Mouse (Mus musculus) forebrain, embryonic 15.5 days (tissue): ENCODE results near the gene Kalrn. TPM values are rescaled to one million over a fixed set of nuclear protein-coding genes. Genes with fewer than 3 reads are reported as not detected.
A peak's percentile ranks its signal among the peaks of the same experiment; 100 is the strongest.

Experiments
- ATAC-seq: fragments of 200-750 bp; cut with Nextera tagmentation; replicated peaks from 2 replicates; pipeline ENCODE4 v1.8.0; 2017; ENCODE audit warnings: mild to moderate bottlenecking, moderate TSS enrichment, moderate library complexity
- H3K27ac ChIP-seq: fragments of 300-500 bp; sonication (generic); replicated peaks from 2 replicates; pipeline ENCODE4 v1.5.1; 2015; ENCODE audit warnings: mild to moderate bottlenecking, inconsistent platforms
- H3K27me3 ChIP-seq: fragments of 300-500 bp; sonication (generic); 2 replicates; pipeline ENCODE4 v1.6.1; 2015; ENCODE audit warnings: inconsistent platforms
- H3K36me3 ChIP-seq: fragments of 300-500 bp; sonication (generic); 2 replicates; pipeline ENCODE4 v1.6.1; 2015; ENCODE audit warnings: mild to moderate bottlenecking, inconsistent platforms
- H3K4me1 ChIP-seq: fragments of 300-500 bp; sonication (generic); 2 replicates; pipeline ENCODE4 v1.6.1; 2015; ENCODE audit warnings: inconsistent platforms
- H3K4me2 ChIP-seq: fragments of 300-500 bp; sonication (generic); replicated peaks from 2 replicates; pipeline ENCODE4 v1.6.1; 2015; ENCODE audit warnings: mild to moderate bottlenecking, inconsistent platforms
- H3K4me3 ChIP-seq: fragments of 300-500 bp; sonication (generic); 2 replicates; pipeline ENCODE4 v1.5.1; 2015; ENCODE audit warnings: mild to moderate bottlenecking, inconsistent platforms
- H3K9ac ChIP-seq: fragments of 300-500 bp; sonication (generic); replicated peaks from 2 replicates; pipeline ENCODE4 v1.6.1; 2015; ENCODE audit warnings: mild to moderate bottlenecking, inconsistent platforms
- H3K9me3 ChIP-seq: fragments of 300-500 bp; sonication (generic); 2 replicates; pipeline ENCODE4 v1.6.1; 2016; ENCODE audit warnings: inconsistent platforms
- WGBS: fragments of 180-500 bp; shearing (Covaris S2); methylation state at CpG from one replicate; pipeline ENCODE4 v1.1.7; 2015; ENCODE audit warnings: mixed read lengths; 5-methylcytosine and 5-hydroxymethylcytosine counted together
- polyA plus RNA-seq: library from polyadenylated mRNA; unstranded; fragments of >200 nt; fragmentation: Nextera tagmentation; extraction: Ambion mirVana; gene quantifications from 2 replicates; pipeline ENCODE4 v1.2.1, GENCODE M21; 2015

The Kalrn gene
- polyA plus RNA-seq, 1 experiment from 2014 or later = 36.4 TPM

DNA sequence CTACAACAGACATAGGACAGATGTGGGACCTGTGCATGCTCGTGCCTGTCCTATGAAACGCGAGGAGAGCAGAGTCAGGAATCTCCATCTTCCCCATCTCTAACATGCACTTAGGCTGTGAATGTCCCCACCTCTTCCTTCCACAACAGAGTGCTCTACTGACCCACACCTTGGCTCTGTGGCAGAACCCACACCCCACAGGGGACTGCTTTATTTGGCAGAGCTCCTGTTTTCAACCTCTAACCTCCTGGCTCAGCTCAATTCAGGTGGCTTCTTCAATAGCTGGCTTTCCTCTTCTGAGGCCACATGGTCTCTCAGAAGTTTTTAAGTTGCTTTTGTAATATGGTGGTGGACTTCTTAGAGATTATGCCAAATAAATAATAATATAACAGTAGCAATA is 567.3 kb downstream of the Kalrn start:
- no peaks in the 10 kb centered on the region for H3K9me3 ChIP-seq
- H3K4me2 ChIP-seq = no peak overlapping the region
- no peak overlapping the region for H3K9ac ChIP-seq
- H3K27ac ChIP-seq = peak overlapping the region; percentile 88; the same call in 1 of the 2 replicates
- H3K36me3 ChIP-seq = peaks cover 28% of the 10 kb centered on the region
- H3K4me3 ChIP-seq = no peak overlapping the region
- H3K4me1 ChIP-seq = peaks cover 31% of the 10 kb centered on the region
- no peak for ATAC-seq
- WGBS = 94% methylated on average over 3 of the region's 3 CpGs
- H3K27me3 ChIP-seq = no peaks in the 10 kb centered on the region

DNA sequence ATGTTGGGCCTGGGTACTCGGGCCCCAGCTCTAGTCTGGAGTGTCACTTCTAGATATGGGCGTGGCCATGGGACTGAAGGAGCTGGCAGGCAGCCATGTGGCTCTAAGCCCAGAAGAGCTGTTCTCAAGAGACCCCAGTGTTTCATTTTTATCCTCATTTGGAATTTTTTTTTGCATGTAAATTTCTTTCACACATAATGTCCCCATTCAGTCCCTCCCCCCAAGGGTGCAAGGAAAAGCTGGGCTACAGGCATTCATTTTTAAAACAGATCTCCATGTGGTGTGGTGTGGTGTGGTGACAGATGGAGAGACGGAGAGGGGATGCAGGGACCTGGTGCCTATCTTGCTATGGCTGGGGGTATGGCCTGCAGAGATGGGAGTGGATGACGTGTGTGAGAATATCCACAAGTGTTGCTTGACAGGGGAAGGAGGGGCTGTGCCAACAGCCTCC is 569.2 kb downstream of the Kalrn start:
- peak; percentile 95 for ATAC-seq
- H3K4me2 ChIP-seq = no peak overlapping the region
- 3% methylated on average over 4 of the region's 4 CpGs for WGBS

DNA sequence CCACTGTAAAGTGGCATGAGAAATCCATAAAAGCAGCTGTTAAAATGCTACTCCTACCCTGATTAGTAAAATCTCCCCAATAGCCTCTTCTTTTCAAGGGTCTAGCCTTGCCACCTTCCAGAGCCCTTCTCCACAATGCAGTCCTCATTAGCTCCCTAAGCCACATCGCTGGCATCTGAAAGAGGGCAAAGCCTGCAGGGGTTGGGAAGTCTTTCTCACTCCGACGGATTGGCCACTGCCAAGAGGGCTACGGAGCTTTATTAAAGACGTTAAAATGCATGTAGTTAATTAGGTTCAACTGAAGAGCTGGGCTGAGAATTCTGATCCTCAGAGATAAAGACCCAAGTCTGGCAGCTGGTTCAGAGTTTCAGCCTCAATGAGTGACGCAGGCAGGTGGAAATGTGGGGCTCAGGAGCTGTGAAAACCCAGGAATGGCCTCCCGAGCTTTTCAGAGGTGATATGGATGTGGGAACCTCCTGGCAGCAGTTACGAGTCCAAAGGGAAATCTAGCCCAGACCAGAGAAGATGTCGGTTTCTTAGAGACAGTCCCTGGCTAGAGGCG is 569.7 kb downstream of the Kalrn start:
- 13% methylated on average over 10 of the region's 10 CpGs for WGBS
- peaks cover 7% of the 10 kb centered on the region; the same call in 1 of the 2 replicates for H3K36me3 ChIP-seq
- peak; percentile 65 for ATAC-seq

More for the DNA sequence above, 569.2 kb downstream of the Kalrn start:
- Histone ChIP-seq H3K36me3 (peaks cover 10% of the 10 kb centered on the region), H3K27ac (peak overlapping the region; percentile 88), H3K9ac (no peak overlapping the region), H3K4me3 (no peak overlapping the region), H3K4me1 (peaks cover 31% of the 10 kb centered on the region), H3K9me3 (no peaks in the 10 kb centered on the region), H3K27me3 (no peaks in the 10 kb centered on the region)

DNA sequence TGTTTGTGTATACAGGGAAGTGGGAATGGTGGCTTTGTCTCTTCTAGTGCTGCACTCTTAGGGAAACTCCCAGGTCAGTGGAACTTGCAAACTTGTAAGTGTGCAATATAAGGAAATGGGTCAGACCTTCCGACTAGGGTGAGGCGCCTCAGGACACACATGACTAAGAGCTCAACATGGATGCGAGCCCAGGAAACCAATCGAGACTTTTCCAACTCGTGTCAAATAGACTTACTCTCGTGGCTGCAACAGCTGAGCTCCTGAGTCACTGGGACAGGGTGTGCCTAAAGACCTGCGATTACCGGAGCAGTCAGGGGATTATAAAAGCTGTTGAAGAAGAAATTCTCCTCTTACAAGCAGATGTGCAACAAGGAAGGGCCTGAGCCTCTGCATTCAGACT is 572.6 kb downstream of the Kalrn start:
- Histone ChIP-seq H3K27me3 (no peaks in the 10 kb centered on the region), H3K4me3 (no peak overlapping the region), H3K9ac (no peak overlapping the region), H3K4me1 (peaks cover 27% of the 10 kb centered on the region), H3K36me3 (no peaks in the 10 kb centered on the region), H3K4me2 (no peak overlapping the region), H3K27ac (no peak overlapping the region), H3K9me3 (no peaks in the 10 kb centered on the region)
- 90% methylated on average over 8 of the region's 8 CpGs for WGBS
- no peak for ATAC-seq

More for the DNA sequence above, 569.7 kb downstream of the Kalrn start:
- H3K4me2 ChIP-seq = no peak overlapping the region
- H3K27me3 ChIP-seq = no peaks in the 10 kb centered on the region
- H3K27ac ChIP-seq = peak overlapping the region; percentile 88
- no peak overlapping the region for H3K9ac ChIP-seq
- no peak overlapping the region for H3K4me3 ChIP-seq
- H3K9me3 ChIP-seq = no peaks in the 10 kb centered on the region
- peaks cover 31% of the 10 kb centered on the region for H3K4me1 ChIP-seq

DNA sequence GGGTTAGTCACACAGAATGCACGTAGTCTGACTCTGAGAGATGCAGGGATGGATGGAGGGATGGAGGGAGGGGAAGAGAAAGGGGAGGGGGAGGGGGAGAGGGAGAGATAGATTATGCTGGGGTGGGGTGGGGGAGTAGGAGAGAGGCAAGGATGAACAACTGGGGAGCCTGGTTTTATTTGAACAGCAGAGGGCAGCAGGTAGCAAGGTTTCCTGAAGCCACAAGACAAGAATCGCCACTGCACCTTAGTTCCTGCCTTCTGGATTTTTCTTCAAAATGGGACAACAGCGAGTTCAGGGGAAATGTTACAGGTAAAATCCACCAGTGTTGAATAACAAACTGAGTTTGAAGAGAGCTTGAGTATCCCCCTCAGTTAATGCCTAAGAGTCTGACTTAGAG is 573.9 kb downstream of the Kalrn start:
- no peak overlapping the region for H3K9ac ChIP-seq
- H3K4me2 ChIP-seq = no peak overlapping the region
- no peaks in the 10 kb centered on the region for H3K9me3 ChIP-seq
- no peak overlapping the region for H3K4me3 ChIP-seq
- WGBS = 28% methylated on average over 3 of the region's 3 CpGs
- H3K27ac ChIP-seq = no peak overlapping the region
- H3K27me3 ChIP-seq = no peaks in the 10 kb centered on the region
- no peaks in the 10 kb centered on the region for H3K36me3 ChIP-seq
- no peak for ATAC-seq
- peaks cover 15% of the 10 kb centered on the region for H3K4me1 ChIP-seq

DNA sequence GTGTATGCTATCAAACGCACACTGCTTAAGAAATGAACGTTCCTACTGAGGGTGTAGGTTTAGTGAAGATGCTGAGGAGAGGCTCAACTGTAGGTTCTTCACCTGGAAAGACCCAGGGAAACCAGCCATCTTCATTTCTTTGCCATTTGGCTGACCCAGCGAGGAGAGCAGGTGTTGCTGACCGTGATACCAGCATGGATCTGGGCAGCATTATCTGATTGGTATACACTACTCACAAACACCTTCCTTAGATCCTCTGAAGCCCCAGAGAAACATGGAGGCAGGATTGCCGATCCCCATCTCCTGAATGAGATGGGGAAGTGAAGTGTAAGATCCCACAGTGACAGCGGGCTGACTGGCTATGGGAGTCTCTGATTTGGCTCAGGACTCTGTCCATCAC is 575.3 kb downstream of the Kalrn start:
- Histone ChIP-seq H3K4me3 (no peak overlapping the region), H3K4me2 (no peak overlapping the region), H3K36me3 (no peaks in the 10 kb centered on the region), H3K27ac (no peak overlapping the region), H3K9ac (no peak overlapping the region), H3K4me1 (peaks cover 1% of the 10 kb centered on the region; the same call in 1 of the 2 replicates), H3K9me3 (no peaks in the 10 kb centered on the region), H3K27me3 (no peaks in the 10 kb centered on the region)
- WGBS = 88% methylated on average over 6 of the region's 6 CpGs
- ATAC-seq = no peak

DNA sequence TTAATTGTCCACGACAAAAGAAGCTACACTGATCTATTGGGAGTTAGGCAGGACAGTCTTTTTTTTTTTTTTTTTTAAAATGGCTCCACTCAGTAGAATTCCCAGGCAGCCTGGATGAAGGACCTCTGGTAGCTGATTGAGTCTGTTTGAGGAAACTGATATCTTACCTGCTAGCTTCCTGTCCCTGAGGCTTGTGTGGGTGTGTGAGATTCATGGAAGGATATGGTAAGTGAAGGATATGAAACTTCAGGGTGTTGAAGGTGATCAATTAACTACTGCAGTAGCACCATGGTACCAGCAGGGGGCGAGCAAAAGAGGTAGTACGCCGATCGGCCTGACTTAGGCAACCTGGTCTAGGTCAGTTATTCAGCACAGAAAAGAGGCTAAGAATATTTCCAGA is 577.3 kb downstream of the Kalrn start:
- no peaks in the 10 kb centered on the region for H3K9me3 ChIP-seq
- no peak overlapping the region for H3K9ac ChIP-seq
- H3K4me1 ChIP-seq = no peaks in the 10 kb centered on the region
- no peak for ATAC-seq
- no peak overlapping the region for H3K4me2 ChIP-seq
- H3K36me3 ChIP-seq = peaks cover 2% of the 10 kb centered on the region; the same call in 1 of the 2 replicates
- H3K27me3 ChIP-seq = no peaks in the 10 kb centered on the region
- H3K4me3 ChIP-seq = no peak overlapping the region
- 3% methylated on average over 5 of the region's 5 CpGs for WGBS
- no peak overlapping the region for H3K27ac ChIP-seq

DNA sequence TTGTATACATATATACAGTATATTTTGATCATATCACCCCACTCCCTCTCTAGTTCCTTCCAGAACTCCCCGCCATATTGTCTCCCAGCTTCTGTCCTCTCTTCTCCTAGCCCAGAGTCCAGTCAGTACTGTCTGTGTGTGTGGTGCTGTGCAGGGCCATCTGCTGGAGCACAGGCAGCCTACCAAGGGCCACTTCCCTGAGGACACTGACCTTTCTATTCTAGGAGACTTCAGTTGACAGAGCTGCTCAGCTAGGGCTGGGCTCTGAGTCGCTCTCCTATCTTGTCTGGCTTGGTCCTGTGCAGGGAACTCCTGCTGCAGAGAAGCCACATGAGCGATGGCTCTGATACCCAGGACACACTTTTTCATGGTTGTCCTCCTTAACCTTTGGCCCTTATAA is 577.8 kb downstream of the Kalrn start:
- Histone ChIP-seq H3K36me3 (peaks cover 2% of the 10 kb centered on the region; the same call in 1 of the 2 replicates), H3K27ac (no peak overlapping the region), H3K9me3 (no peaks in the 10 kb centered on the region), H3K4me1 (no peaks in the 10 kb centered on the region), H3K27me3 (no peaks in the 10 kb centered on the region), H3K9ac (no peak overlapping the region), H3K4me2 (no peak overlapping the region), H3K4me3 (no peak overlapping the region)
- ATAC-seq = no peak
- 82% methylated on average over 3 of the region's 3 CpGs for WGBS

DNA sequence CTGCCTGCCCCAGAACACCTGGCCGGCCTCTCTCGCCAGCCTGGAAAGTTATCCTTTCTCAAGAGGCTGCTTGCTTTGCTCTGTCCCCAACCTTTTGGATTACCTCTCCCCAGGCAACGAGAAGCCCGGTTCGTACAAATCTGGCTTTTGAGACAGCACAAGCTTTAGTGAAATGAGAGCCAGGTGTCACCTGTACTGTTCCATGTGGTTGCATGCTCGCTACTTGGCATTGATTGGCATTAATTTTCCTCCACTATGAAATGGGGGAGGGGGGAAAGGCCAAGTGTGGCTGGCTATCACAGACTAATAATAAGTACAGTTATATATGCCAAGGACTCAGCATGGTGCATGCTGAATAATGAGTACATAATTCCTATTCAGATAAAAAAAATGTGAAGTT is 579.0 kb downstream of the Kalrn start:
- no peak overlapping the region for H3K4me2 ChIP-seq

DNA sequence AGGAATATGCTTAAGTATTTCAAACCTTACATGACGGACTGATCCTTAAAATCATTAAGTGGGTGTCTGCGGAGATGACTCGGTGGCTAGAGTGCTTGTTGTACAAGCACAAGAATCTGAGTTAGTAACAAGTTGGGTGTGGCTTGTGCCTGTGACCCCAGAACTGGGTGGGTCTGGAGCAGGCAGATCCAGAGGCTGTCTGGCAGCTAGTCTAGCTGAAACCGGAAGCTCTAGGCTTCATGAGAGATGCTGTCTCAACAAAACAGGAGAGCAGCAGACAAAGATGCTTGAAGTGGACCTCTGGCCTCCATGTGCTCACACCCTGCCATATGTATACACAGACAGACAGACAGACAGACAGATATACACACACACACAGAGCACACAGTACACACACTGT is 582.6 kb downstream of the Kalrn start:
- Histone ChIP-seq H3K36me3 (peaks cover 16% of the 10 kb centered on the region; the same call in 1 of the 2 replicates), H3K9me3 (no peaks in the 10 kb centered on the region), H3K27ac (no peak overlapping the region), H3K4me3 (no peak overlapping the region), H3K9ac (no peak overlapping the region), H3K4me2 (no peak overlapping the region), H3K4me1 (no peaks in the 10 kb centered on the region), H3K27me3 (no peaks in the 10 kb centered on the region)
- no peak for ATAC-seq
- WGBS = 83% methylated on average over 4 of the region's 4 CpGs

More for the DNA sequence above, 579.0 kb downstream of the Kalrn start:
- Histone ChIP-seq H3K27me3 (no peaks in the 10 kb centered on the region), H3K4me3 (no peak overlapping the region), H3K27ac (no peak overlapping the region), H3K9ac (no peak overlapping the region), H3K36me3 (peaks cover 2% of the 10 kb centered on the region; the same call in 1 of the 2 replicates), H3K9me3 (no peaks in the 10 kb centered on the region), H3K4me1 (no peaks in the 10 kb centered on the region)
- ATAC-seq = no peak
- 71% methylated on average over 6 of the region's 6 CpGs for WGBS

DNA sequence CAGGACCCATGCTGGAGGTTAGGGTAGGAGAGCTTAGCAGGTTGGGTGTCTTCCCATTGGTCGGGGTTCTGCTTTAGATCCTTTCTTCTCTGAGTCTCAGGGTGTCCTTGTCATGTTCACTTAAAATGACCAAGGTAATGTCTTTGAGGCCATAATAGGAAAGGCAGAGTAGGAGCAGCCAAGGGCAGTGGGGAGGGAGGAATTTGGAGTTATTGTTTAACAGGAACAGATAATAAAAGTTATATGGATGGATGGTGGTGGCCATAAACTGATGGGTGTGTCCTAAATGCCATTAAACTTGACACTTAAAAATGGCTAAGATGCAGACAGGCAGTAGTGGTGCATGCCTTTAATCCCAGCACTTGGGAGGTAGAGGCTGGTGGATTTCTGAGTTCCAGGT is 584.2 kb downstream of the Kalrn start:
- no peak overlapping the region for H3K4me2 ChIP-seq
- no peak overlapping the region for H3K4me3 ChIP-seq
- H3K9me3 ChIP-seq = no peaks in the 10 kb centered on the region
- 94% methylated on average over 1 of the region's 1 CpGs for WGBS
- no peak overlapping the region for H3K9ac ChIP-seq
- H3K4me1 ChIP-seq = no peaks in the 10 kb centered on the region
- no peak overlapping the region for H3K27ac ChIP-seq
- ATAC-seq = no peak
- H3K36me3 ChIP-seq = peaks cover 16% of the 10 kb centered on the region; the same call in 1 of the 2 replicates
- no peaks in the 10 kb centered on the region for H3K27me3 ChIP-seq

DNA sequence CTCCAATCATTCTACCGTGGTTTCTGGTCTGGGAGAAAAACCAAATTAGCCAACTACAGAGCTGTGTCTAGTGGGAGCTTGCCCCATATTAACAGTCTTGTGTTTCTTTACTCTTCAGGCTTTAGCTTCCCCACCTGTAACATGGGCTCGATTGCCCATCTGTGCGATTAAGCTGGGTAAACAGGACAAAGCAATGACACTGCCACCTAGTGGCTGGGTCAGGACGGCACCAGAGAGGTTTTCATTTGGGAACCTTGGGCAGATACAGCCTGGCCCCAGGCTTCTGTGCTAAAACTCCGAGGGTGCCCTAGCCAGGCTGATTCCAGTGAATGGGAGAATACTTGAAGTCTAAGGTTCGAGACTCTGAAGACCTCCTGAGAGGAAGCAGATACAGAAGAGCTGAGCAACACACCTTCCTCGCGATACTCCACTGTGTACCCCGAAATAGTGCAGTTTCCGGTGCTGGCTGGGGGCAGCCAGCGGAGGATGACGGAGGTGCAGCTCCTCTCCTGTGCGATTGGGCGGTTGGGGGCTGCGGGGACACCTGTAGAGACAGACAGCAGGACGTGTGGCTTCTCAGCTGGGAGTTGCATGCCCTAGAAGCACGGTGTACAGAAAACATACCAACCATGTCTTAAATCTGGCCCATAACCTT is 584.8 kb downstream of the Kalrn start:
- Histone ChIP-seq H3K27me3 (no peaks in the 10 kb centered on the region), H3K4me2 (no peak overlapping the region), H3K4me3 (no peak overlapping the region), H3K36me3 (peaks cover 16% of the 10 kb centered on the region; the same call in 1 of the 2 replicates), H3K4me1 (no peaks in the 10 kb centered on the region), H3K9ac (no peak overlapping the region), H3K27ac (no peak overlapping the region), H3K9me3 (no peaks in the 10 kb centered on the region)
- no peak for ATAC-seq
- WGBS = 62% methylated on average over 17 of the region's 17 CpGs
